Mouse (Mus musculus) embryonic facial prominence, embryonic 14.5 days (tissue): Measurements from ENCODE around the gene Tk2. TPM values are rescaled to one million over a fixed set of nuclear protein-coding genes. Genes with fewer than 3 reads are reported as not detected.

Source experiments
- ATAC-seq: fragments of 200-750 bp; cut with Nextera tagmentation; 2 replicates; pipeline ENCODE4 v1.8.0; 2017; ENCODE audit warnings: low read depth, moderate number of reproducible peaks, moderate TSS enrichment
- DNase-seq: peaks from one replicate; pipeline ENCODE4 v3.0.0-alpha.2; 2015; ENCODE audit warnings: low spot score
- H3K27ac ChIP-seq: fragments of 300-500 bp; sonication (generic); replicated peaks from 2 replicates; pipeline ENCODE4 v1.5.1; 2014; ENCODE audit warnings: low read depth, mild to moderate bottlenecking, low read length, moderate library complexity
- H3K27me3 ChIP-seq: fragments of 300-500 bp; sonication (generic); replicated peaks from 2 replicates; pipeline ENCODE4 v1.6.1; 2014; ENCODE audit warnings: low read length; ENCODE audit not compliant: control insufficient read depth, insufficient read depth
- H3K36me3 ChIP-seq: fragments of 300-500 bp; sonication (generic); 2 replicates; pipeline ENCODE4 v1.6.1; 2014; ENCODE audit warnings: low read length, mixed read lengths; ENCODE audit not compliant: control insufficient read depth, insufficient read depth
- H3K4me1 ChIP-seq: fragments of 300-500 bp; sonication (generic); 2 replicates; pipeline ENCODE4 v1.6.1; 2014; ENCODE audit warnings: antibody characterized with exemption, low read length; ENCODE audit not compliant: control insufficient read depth, insufficient read depth
- H3K4me2 ChIP-seq: fragments of 300-500 bp; sonication (generic); 2 replicates; pipeline ENCODE4 v1.6.1; 2014; ENCODE audit warnings: low read depth, mild to moderate bottlenecking, low read length, moderate library complexity, mixed read lengths
- H3K4me3 ChIP-seq: fragments of 300-500 bp; sonication (generic); 2 replicates; pipeline ENCODE4 v1.5.1; 2014; ENCODE audit warnings: low read depth, mild to moderate bottlenecking, low read length
- H3K9ac ChIP-seq: fragments of 300-500 bp; sonication (generic); 2 replicates; pipeline ENCODE4 v1.6.1; 2014; ENCODE audit warnings: low read depth, mild to moderate bottlenecking, low read length, moderate library complexity, mixed read lengths
- H3K9me3 ChIP-seq: fragments of 300-500 bp; sonication (generic); 2 replicates; pipeline ENCODE4 v1.6.1; 2016; ENCODE audit warnings: low read length; ENCODE audit not compliant: control insufficient read depth
- WGBS: fragments of 180-500 bp; shearing (Covaris S2); extraction: QIAGEN DNeasy Blood & Tissue Kit; methylation state at CpG from one replicate; pipeline ENCODE4 v1.1.7; 2014; 5-methylcytosine and 5-hydroxymethylcytosine counted together
- polyA plus RNA-seq: library from polyadenylated mRNA; unstranded; fragments of >200 nt; fragmentation: Nextera tagmentation; extraction: Ambion mirVana; gene quantifications from 2 replicates; pipeline ENCODE4 v1.2.1, GENCODE M21; 2014

The Tk2 gene
- polyA plus RNA-seq, 1 experiment from 2014 or later, result 16.4 TPM

DNA sequence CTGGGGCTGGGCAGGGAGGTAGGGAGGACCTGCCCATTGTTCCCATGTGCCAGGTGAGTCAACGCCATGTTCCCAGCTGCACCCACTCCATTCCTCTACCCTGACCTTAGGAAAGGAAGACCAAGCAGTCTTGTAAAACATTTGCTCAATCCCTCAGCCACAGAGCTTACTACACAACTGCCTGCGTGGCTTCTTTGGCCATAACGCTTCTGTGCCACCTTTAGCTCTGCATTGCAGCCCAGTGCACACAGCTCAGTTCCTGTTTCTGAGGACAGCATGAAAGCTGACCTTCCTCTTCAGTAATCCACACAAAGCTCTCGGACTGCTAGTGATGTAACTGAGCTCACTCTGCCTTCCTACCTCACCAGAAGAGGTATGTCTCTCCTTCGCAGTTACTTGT lies 15.4 kb downstream of the Tk2 start:
- WGBS, result 91% methylated on average over 5 of the region's 5 CpGs
- no peak for DNase-seq
- Histone ChIP-seq H3K4me3 (no peak overlapping the region), H3K4me1 (no peaks in the 10 kb centered on the region), H3K9me3 (no peaks in the 10 kb centered on the region), H3K9ac (no peak overlapping the region), H3K36me3 (peaks cover 77% of the 10 kb centered on the region), H3K27me3 (no peaks in the 10 kb centered on the region), H3K27ac (no peak overlapping the region), H3K4me2 (no peak overlapping the region)
- ATAC-seq, result no peak

DNA sequence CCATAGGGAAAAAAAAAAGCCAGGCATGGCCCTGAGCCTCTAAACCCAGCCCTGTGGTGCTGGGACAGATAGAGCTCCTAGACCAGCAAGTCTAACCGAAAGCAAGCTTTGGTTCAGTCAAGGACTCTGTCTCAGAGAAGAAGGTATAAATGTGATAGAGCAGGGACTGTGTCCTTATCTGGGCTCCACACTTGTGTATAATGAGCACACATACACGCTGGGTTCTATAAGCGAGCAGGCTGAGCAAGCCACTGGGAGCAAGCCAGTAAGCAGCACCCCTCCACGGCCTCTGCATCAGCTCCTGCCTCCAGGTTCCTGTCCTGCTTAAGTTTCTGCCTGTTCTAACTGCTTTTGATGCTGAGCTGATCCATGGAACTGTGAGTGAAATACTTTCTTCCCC lies 16.3 kb downstream of the Tk2 start:
- Histone ChIP-seq H3K27me3 (no peaks in the 10 kb centered on the region), H3K27ac (no peak overlapping the region), H3K4me3 (no peak overlapping the region), H3K9ac (no peak overlapping the region), H3K4me1 (no peaks in the 10 kb centered on the region), H3K9me3 (no peaks in the 10 kb centered on the region), H3K4me2 (no peak overlapping the region), H3K36me3 (peaks cover 77% of the 10 kb centered on the region)
- DNase-seq (no peak), ATAC-seq (no peak)
- 98% methylated on average over 4 of the region's 4 CpGs for WGBS

DNA sequence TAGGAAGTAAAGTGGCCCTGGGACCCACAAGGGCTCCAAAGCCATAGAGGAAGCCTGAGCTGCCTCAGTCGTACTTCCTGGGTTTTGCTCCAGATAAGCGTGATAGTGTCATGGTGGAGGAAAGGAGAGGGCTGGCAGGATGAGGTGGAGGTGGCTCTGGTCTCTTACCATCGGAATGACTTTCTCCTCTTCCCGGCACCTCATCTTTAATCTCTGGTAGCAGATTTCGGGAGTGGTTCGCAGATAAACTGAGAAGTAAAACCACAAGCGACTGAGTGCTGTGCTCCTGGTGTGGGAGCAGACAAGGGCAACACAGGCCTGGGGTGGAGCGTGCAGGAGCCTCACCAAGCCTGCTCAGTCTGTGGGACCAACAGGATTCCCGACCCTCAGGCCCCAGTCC lies 18.0 kb downstream of the Tk2 start:
- no peaks in the 10 kb centered on the region for H3K27me3 ChIP-seq
- no peak overlapping the region for H3K4me2 ChIP-seq
- H3K9ac ChIP-seq, result no peak overlapping the region
- H3K36me3 ChIP-seq, result peaks cover 77% of the 10 kb centered on the region
- no peaks in the 10 kb centered on the region for H3K4me1 ChIP-seq
- ATAC-seq (no peak), DNase-seq (no peak)
- H3K9me3 ChIP-seq, result no peaks in the 10 kb centered on the region
- no peak overlapping the region for H3K27ac ChIP-seq
- H3K4me3 ChIP-seq, result no peak overlapping the region
- 91% methylated on average over 9 of the region's 9 CpGs for WGBS

DNA sequence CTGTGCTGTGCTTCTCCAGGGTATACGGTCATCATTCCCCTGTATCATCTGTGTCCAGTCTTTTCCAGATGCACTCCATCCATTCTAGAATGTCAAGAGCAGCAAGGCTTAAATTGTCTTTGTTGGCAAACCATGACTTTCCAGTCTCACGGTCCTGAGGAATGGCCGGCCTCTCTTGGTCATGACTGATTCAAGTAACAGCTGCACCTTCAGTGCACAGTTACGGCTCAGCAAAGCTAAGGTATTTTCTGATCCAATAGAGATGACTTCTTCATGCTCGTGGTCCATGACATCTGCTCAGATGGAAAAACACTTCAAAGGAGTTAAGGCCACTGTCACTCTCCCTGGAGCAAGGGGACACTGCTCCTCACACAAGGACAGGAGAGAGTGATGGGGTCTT lies 21.3 kb downstream of the Tk2 start:
- ATAC-seq, result no peak
- Histone ChIP-seq H3K27ac (no peak overlapping the region), H3K9ac (no peak overlapping the region), H3K36me3 (peaks cover 70% of the 10 kb centered on the region), H3K27me3 (no peaks in the 10 kb centered on the region), H3K9me3 (peaks cover 7% of the 10 kb centered on the region; the same call in 1 of the 2 replicates), H3K4me1 (no peaks in the 10 kb centered on the region), H3K4me2 (no peak overlapping the region), H3K4me3 (no peak overlapping the region)
- DNase-seq, result no peak
- 85% methylated on average over 5 of the region's 5 CpGs for WGBS

DNA sequence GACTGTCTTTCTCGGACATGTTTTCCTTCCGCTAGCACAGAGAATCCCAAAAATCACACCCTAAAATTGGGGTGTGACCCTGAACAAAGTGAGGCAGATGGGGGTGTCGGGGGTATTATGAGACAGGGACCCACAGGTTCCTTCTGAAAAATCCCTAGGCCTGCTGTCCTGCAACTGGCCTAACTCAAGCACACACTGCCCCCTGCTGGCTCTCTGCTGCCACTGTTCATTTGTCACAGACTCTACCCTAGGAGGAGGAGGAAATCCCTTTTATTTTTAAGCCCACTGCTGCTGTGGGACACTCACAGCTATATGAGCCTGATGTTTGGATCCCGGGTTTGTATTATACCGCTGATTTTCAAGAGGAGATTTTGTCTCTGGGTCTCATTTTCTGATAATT lies 28.6 kb downstream of the Tk2 start:
- H3K36me3 ChIP-seq, result 0 out of 2 replicates have a peak, but pooled peaks cover 3% of the 10 kb centered on the region
- no peak overlapping the region for H3K27ac ChIP-seq
- no peaks in the 10 kb centered on the region for H3K27me3 ChIP-seq
- no peaks in the 10 kb centered on the region for H3K4me1 ChIP-seq
- WGBS, result 43% methylated on average over 5 of the region's 5 CpGs
- peak; percentile 79 for DNase-seq
- peaks cover 7% of the 10 kb centered on the region; the same call in 1 of the 2 replicates for H3K9me3 ChIP-seq
- H3K9ac ChIP-seq, result no peak overlapping the region
- H3K4me3 ChIP-seq, result no peak overlapping the region
- ATAC-seq, result 0 out of 2 replicates have a peak, but pooled peaks have one; percentile 69
- no peak overlapping the region for H3K4me2 ChIP-seq

DNA sequence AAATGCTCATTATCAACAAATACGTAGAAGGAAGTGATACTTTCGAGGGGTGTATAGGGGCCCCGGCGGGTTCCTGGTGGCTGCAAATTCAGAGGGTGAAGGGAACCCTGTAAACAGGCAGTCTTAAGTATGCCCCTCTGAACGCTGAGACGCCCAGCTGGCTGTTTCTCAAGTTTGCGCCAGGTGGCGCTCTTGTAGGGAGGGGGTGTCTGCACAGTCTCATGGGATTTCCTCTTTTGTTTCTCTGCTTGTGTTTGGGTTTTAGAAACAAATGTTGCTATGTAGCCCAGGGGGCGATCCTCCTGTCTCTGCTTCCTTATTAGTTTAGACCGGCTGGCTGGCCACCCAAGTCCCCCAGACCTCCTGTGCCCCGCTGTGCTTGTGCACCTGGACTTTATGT lies 29.3 kb downstream of the Tk2 start:
- 33% methylated on average over 11 of the region's 11 CpGs for WGBS
- ATAC-seq (0 out of 2 replicates have a peak, but pooled peaks have one; percentile 30), DNase-seq (peak; percentile 28)
- no peak overlapping the region for H3K9ac ChIP-seq
- H3K27ac ChIP-seq, result no peak overlapping the region
- 0 out of 2 replicates have a peak, but pooled peaks cover under 1% of the 10 kb centered on the region for H3K9me3 ChIP-seq
- no peak overlapping the region for H3K4me3 ChIP-seq
- H3K27me3 ChIP-seq, result no peaks in the 10 kb centered on the region
- no peaks in the 10 kb centered on the region for H3K36me3 ChIP-seq
- no peak overlapping the region for H3K4me2 ChIP-seq
- H3K4me1 ChIP-seq, result no peaks in the 10 kb centered on the region

DNA sequence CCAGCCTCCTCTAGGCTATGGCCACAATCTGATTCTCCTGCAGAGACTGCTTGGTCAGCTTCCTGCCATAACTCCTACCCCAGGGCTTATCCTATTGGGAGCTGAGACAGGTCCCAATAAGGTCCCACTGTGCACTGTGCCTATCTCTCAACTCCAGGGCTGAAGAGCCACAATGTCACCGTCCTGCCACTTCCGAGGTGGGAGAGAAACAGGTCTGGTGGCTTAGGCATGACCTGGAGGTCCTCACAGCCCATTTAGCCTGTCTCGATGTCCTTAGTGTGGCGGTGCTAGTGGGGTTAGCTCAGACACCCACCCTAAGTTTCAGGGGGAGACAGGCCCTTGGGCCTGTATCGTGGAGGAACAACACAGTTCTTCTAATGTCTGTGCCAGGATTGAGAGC lies 30.8 kb downstream of the Tk2 start:
- 88% methylated on average over 5 of the region's 5 CpGs for WGBS
- Histone ChIP-seq H3K9ac (no peak overlapping the region), H3K4me2 (no peak overlapping the region), H3K4me1 (no peaks in the 10 kb centered on the region), H3K27ac (no peak overlapping the region), H3K27me3 (no peaks in the 10 kb centered on the region), H3K36me3 (no peaks in the 10 kb centered on the region), H3K9me3 (no peaks in the 10 kb centered on the region), H3K4me3 (no peak overlapping the region)
- DNase-seq (no peak), ATAC-seq (no peak)

DNA sequence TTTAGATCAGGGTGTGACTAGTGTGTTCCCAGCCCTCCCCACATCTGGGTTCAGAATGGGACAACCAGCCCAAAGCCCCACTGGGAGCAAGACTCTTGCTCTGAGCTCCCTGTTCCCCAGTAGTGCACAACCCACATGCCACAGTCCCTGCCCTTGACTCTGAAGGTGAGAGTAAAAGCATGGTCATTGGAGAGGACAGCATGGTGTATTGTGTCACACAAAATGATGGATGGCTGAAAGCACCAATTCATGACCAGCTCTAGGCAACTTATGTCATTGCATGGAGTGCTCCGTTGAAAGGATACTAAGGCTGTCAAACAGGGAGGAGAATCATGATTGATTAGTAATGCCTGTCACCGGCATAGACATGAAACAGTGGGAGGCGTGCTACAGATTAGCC lies 43.1 kb downstream of the Tk2 start:
- Histone ChIP-seq H3K9ac (no peak overlapping the region), H3K4me3 (no peak overlapping the region), H3K27me3 (no peaks in the 10 kb centered on the region), H3K4me2 (no peak overlapping the region), H3K27ac (no peak overlapping the region), H3K4me1 (no peaks in the 10 kb centered on the region), H3K36me3 (no peaks in the 10 kb centered on the region), H3K9me3 (0 out of 2 replicates have a peak, but pooled peaks cover 3% of the 10 kb centered on the region)
- 61% methylated on average over 3 of the region's 3 CpGs for WGBS
- DNase-seq, result no peak
- no peak for ATAC-seq

DNA sequence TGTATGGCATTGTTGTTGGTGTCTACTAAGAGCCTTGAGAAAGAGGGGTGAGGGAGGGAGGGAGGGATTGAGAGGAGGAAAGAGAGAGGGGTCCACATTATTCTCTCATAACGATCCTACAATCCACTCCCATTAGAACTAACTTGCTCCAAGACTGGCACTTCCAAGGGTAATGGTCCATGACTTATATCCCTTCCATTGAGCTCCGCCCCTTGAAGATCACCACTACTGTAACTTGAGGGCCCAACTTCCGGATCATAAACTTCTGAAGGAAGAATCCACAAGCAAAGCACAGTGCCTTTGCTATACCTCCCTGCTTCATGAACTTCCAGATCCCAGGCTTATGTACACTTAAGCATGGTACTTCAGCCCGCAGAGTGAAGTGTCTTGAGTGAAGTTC lies 46.0 kb downstream of the Tk2 start:
- H3K4me3 ChIP-seq, result no peak overlapping the region
- ATAC-seq, result no peak
- no peak overlapping the region for H3K27ac ChIP-seq
- 90% methylated on average over 4 of the region's 4 CpGs for WGBS
- no peak overlapping the region for H3K9ac ChIP-seq
- H3K4me1 ChIP-seq, result no peaks in the 10 kb centered on the region
- no peak overlapping the region for H3K4me2 ChIP-seq
- no peaks in the 10 kb centered on the region for H3K9me3 ChIP-seq
- H3K27me3 ChIP-seq, result no peaks in the 10 kb centered on the region
- no peaks in the 10 kb centered on the region for H3K36me3 ChIP-seq
- DNase-seq, result no peak
